Mouse (Mus musculus) erythroblast, embryonic 14.5 days (primary cell): ENCODE measurements around the gene Gm2174. TPM values are rescaled to one million over a fixed set of nuclear protein-coding genes. Genes with fewer than 3 reads are reported as not detected.

ENCODE experiments used
- H3K27me3 ChIP-seq: 2 replicates; pipeline ENCODE4 v1.6.1; 2012; ENCODE audit warnings: inconsistent platforms; ENCODE audit not compliant: control insufficient read depth
- H3K36me3 ChIP-seq: 2 replicates; pipeline ENCODE4 v1.6.1; 2012; ENCODE audit warnings: mild to moderate bottlenecking, inconsistent platforms; ENCODE audit not compliant: control insufficient read depth
- H3K4me1 ChIP-seq: 2 replicates; pipeline ENCODE4 v1.6.1; 2012; ENCODE audit warnings: inconsistent platforms; ENCODE audit not compliant: control insufficient read depth
- H3K4me3 ChIP-seq: replicated peaks from 2 replicates; pipeline ENCODE3; 2012; ENCODE audit warnings: moderate library complexity, mild to moderate bottlenecking, inconsistent platforms
- H3K9me3 ChIP-seq: 2 replicates; pipeline ENCODE4 v1.6.1; 2012; ENCODE audit warnings: low read length, inconsistent platforms, mixed read lengths; ENCODE audit not compliant: control insufficient read depth
- GATA1 ChIP-seq: IDR thresholded peaks from 2 replicates; pipeline ENCODE4 v1.6.1; 2012; ENCODE audit warnings: low read length, inconsistent platforms, mixed read lengths
- TAL1 ChIP-seq: IDR thresholded peaks from 3 replicates; pipeline ENCODE4 v1.6.1; 2012; ENCODE audit warnings: low read length, inconsistent platforms, mixed read lengths
- polyA plus RNA-seq: library from polyadenylated mRNA; stranded (reverse); fragments of >175 nt; gene quantifications from 2 replicates; pipeline ENCODE4 v1.2.3, GENCODE M21; 2012

Gm2174 gene
- polyA plus RNA-seq, 1 experiment = not detected

GRCm38 (mm10) chrX:56477553-56477952 lies 29.8 kb downstream of the Gm2174 start:
- TF ChIP-seq GATA1 (no peak), TAL1 (no peak)
- H3K27me3 ChIP-seq = no peaks in the 10 kb centered on the region
- no peaks in the 10 kb centered on the region for H3K9me3 ChIP-seq
- H3K36me3 ChIP-seq = peaks cover 93% of the 10 kb centered on the region
- no peaks in the 10 kb centered on the region for H3K4me1 ChIP-seq
- H3K4me3 ChIP-seq = no peak overlapping the region

GRCm38 (mm10) chrX:56481906-56482305 lies 34.1 kb downstream of the Gm2174 start:
- Histone ChIP-seq H3K36me3 (peaks cover 97% of the 10 kb centered on the region), H3K4me1 (no peaks in the 10 kb centered on the region), H3K9me3 (no peaks in the 10 kb centered on the region), H3K27me3 (no peaks in the 10 kb centered on the region), H3K4me3 (no peak overlapping the region)
- TF ChIP-seq TAL1 (no peak), GATA1 (no peak)

GRCm38 (mm10) chrX:56489758-56490157 lies 42.0 kb downstream of the Gm2174 start:
- Histone ChIP-seq H3K9me3 (no peaks in the 10 kb centered on the region), H3K4me3 (no peak overlapping the region), H3K4me1 (no peaks in the 10 kb centered on the region), H3K36me3 (peaks cover 94% of the 10 kb centered on the region), H3K27me3 (no peaks in the 10 kb centered on the region)
- TF ChIP-seq TAL1 = no peak
- TF ChIP-seq GATA1 = no peak

GRCm38 (mm10) chrX:56497241-56497640 lies 49.5 kb downstream of the Gm2174 start:
- Histone ChIP-seq H3K27me3 (no peaks in the 10 kb centered on the region), H3K36me3 (peaks cover 90% of the 10 kb centered on the region), H3K4me3 (no peak overlapping the region), H3K9me3 (no peaks in the 10 kb centered on the region), H3K4me1 (no peaks in the 10 kb centered on the region)
- TF ChIP-seq GATA1 (no peak), TAL1 (no peak)

Other genes starting within 250 kb of the Gm2174 start
- gene Gm773, start 235.1 kb upstream of the Gm2174 start, polyA plus RNA-seq = not detected in 2 replicates
- gene Zfp449, start 101.6 kb upstream of the Gm2174 start, polyA plus RNA-seq = not detected in 2 replicates
- gene Smim10l2a, start 73.4 kb upstream of the Gm2174 start, polyA plus RNA-seq = not detected in 2 replicates
- 2.0 and 2.1 TPM in 2 replicates for gene Ints6l, start 6.9 kb downstream of the Gm2174 start, polyA plus RNA-seq
- gene Gm10477, start 76.8 kb downstream of the Gm2174 start, polyA plus RNA-seq = not detected in 2 replicates
- not detected in 2 replicates for gene Gm648, start 101.6 kb downstream of the Gm2174 start, polyA plus RNA-seq
- 0.04 and 0.07 TPM in 2 replicates for gene Mmgt1, start 150.1 kb downstream of the Gm2174 start, polyA plus RNA-seq
- gene Slc9a6, start 161.8 kb downstream of the Gm2174 start, polyA plus RNA-seq = 0.41 and 0.89 TPM in 2 replicates